30 mouse cellular contexts compared by ENCODE assay signal in the genomic region with DNA sequence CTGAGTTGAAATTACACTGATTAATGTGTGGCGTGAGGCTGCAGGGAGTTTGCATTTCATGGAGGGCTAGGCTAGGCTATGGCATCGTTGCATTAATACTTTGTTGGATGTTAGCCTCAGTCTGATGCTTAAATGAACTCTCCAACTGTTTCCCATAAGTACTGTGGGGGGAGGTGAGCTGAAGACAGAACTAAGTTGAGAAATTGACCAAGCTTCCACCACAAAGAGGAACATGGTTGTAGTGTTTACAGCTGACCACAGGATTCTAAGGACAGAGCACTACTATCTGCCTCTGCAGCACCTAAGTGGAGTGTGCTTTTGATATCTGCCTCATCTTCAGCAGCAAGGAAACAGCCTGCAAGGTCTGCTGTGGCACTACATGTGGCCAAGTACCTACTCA. TPM values are rescaled to one million over a fixed set of nuclear protein-coding genes. Genes with fewer than 3 reads are reported as not detected.
DNase-seq lines count a peak whose midpoint lies in the region; ATAC-seq lines count a peak whose summit lies in the region.
"Had no signal": no experiment of that assay in that cellular context is flagged by ENCODE, and none has a peak within 500 bp of the region (broad histone marks: within the 10 kb centered on the region; RNA-seq: fewer than 3 reads in every experiment).

No protein-coding gene starts in this region.

- H3K4me3 ChIP-seq in midbrain, embryonic 11.5 days (ENCODE audit: low read depth, low read length), result no peak overlapping the region
- H3K4me3 ChIP-seq in midbrain, embryonic 16.5 days (ENCODE audit: low read depth, low read length), result no peak overlapping the region
- H3K4me3 ChIP-seq: embryonic facial prominence, embryonic 13.5 days; embryonic facial prominence, embryonic 15.5 days; erythroblast, embryonic 14.5 days; forebrain, embryonic 10.5 days; forebrain, embryonic 12.5 days had no signal

- H3K27me3 ChIP-seq in midbrain, embryonic 11.5 days (ENCODE audit: control insufficient read depth, insufficient read depth, low read length), result peaks cover 5% of the 10 kb centered on the region
- H3K27me3 ChIP-seq in midbrain, embryonic 16.5 days (ENCODE audit: control insufficient read depth, insufficient read depth, low read depth, low read length), result no peaks in the 10 kb centered on the region; the same call in 1 of the 2 replicates

- H3K9ac ChIP-seq in midbrain, embryonic 11.5 days (ENCODE audit: low read length), result no peak overlapping the region
- H3K9ac ChIP-seq in midbrain, embryonic 16.5 days (ENCODE audit: low read depth, low read length), result no peak overlapping the region
- H3K9ac ChIP-seq: embryonic facial prominence, embryonic 13.5 days; embryonic facial prominence, embryonic 15.5 days; forebrain, embryonic 12.5 days had no signal

- 87% methylated on average over 2 of the region's 2 CpGs for WGBS in midbrain, embryonic 11.5 days
- 79% methylated on average over 2 of the region's 2 CpGs for WGBS in midbrain, embryonic 16.5 days

- H3K4me2 ChIP-seq in midbrain, embryonic 11.5 days, result no peak overlapping the region
- H3K4me2 ChIP-seq in midbrain, embryonic 16.5 days (ENCODE audit: low read length), result no peak overlapping the region; the same call in 1 of the 2 replicates
- H3K4me2 ChIP-seq: embryonic facial prominence, embryonic 13.5 days; embryonic facial prominence, embryonic 15.5 days had no signal

- H3K27ac ChIP-seq in midbrain, embryonic 11.5 days (ENCODE audit: low read depth, low read length), result no peak overlapping the region
- no peak overlapping the region for H3K27ac ChIP-seq in midbrain, embryonic 16.5 days (ENCODE audit: low read length)
- H3K27ac ChIP-seq: embryonic facial prominence, embryonic 13.5 days; embryonic facial prominence, embryonic 15.5 days; forebrain, embryonic 10.5 days; forebrain, embryonic 12.5 days had no signal

- DNase-seq in midbrain, embryonic 11.5 days (ENCODE audit: low spot score, missing footprints), result peak; percentile 69
- peak; percentile 7 for DNase-seq in c-Kit-positive CD71-negative TER-119-negative erythroid progenitor cells, embryonic 14.5 days (ENCODE audit: low read depth)
- DNase-seq in lung, postnatal 10 days, result no peak
- DNase-seq in cerebellum, postnatal 4 days (ENCODE audit: low spot score in 2 of 2), result no peak
- DNase-seq in MN1 (ENCODE audit: low spot score), result no peak
- DNase-seq: adrenal gland, adult 8-10 months; adrenal gland, postnatal 14 days; adrenal gland, postnatal 36 days; cerebellum, adult 11 months; cerebellum, adult 18-20 months; cerebellum, adult 8-10 months; cerebellum, adult 9-11 months; cerebellum, postnatal 36 days; embryo, embryonic 11 days had no signal

- H3K36me3 ChIP-seq in midbrain, embryonic 11.5 days (ENCODE audit: control insufficient read depth, insufficient read depth, low read length), result no peaks in the 10 kb centered on the region
- no peaks in the 10 kb centered on the region for H3K36me3 ChIP-seq in midbrain, embryonic 16.5 days (ENCODE audit: control insufficient read depth, insufficient read depth, low read length)
- H3K36me3 ChIP-seq: embryonic facial prominence, embryonic 13.5 days; embryonic facial prominence, embryonic 15.5 days; forebrain, embryonic 10.5 days; forebrain, embryonic 12.5 days had no signal

- no peaks in the 10 kb centered on the region for H3K9me3 ChIP-seq in midbrain, embryonic 11.5 days (ENCODE audit: control insufficient read depth, low read length)
- no peaks in the 10 kb centered on the region for H3K9me3 ChIP-seq in midbrain, embryonic 16.5 days (replicated peaks; ENCODE audit: control insufficient read depth, low read length, poor library complexity, severe bottlenecking)
- H3K9me3 ChIP-seq: embryonic facial prominence, embryonic 13.5 days; embryonic facial prominence, embryonic 15.5 days; forebrain, embryonic 10.5 days; forebrain, embryonic 12.5 days had no signal

- peaks cover 7% of the 10 kb centered on the region for H3K4me1 ChIP-seq in midbrain, embryonic 11.5 days (ENCODE audit: control insufficient read depth, insufficient read depth, low read length)
- peaks cover 5% of the 10 kb centered on the region for H3K4me1 ChIP-seq in midbrain, embryonic 16.5 days (ENCODE audit: control insufficient read depth, insufficient read depth, low read length)

- ATAC-seq in midbrain, embryonic 11.5 days (ENCODE audit: low FRiP score), result no peak
- ATAC-seq in midbrain, embryonic 16.5 days, result no peak
- ATAC-seq in common myeloid progenitor, adult 5-6 weeks (replicated peaks; ENCODE audit: low read depth, poor library complexity, severe bottlenecking), result peak; percentile 82
- peak; percentile 62 for ATAC-seq in megakaryocyte, adult 5-6 weeks (ENCODE audit: poor library complexity, severe bottlenecking)
- ATAC-seq: activated CD4-positive, CD25-positive, alpha-beta regulatory T cell, adult 4 months; forebrain, embryonic 14.5 days; forebrain, embryonic 16.5 days; Patski had no signal

RNA-seq across cellular contexts. Expression of gene L3mbtl4, which starts 1.5 kb away (rescaled TPM):
- polyA plus RNA-seq in midbrain, embryonic 11.5 days (2014; fragmentation: Nextera tagmentation; extraction: Ambion mirVana), result 0.10 and 0.11 TPM in 2 replicates
- polyA plus RNA-seq in midbrain, embryonic 16.5 days (2015; fragmentation: Nextera tagmentation; extraction: Ambion mirVana), result 4.6 and 6.5 TPM in 2 replicates
- total RNA-seq in common myeloid progenitor, adult 5-6 weeks (2017), result not detected in 2 replicates
- total RNA-seq in megakaryocyte, adult 5-6 weeks (2015), result not detected in 2 replicates
- not detected in 2 replicates for total RNA-seq in megakaryocyte, adult 5-6 weeks (2017)
- total RNA-seq: ES-E14, MEL had no signal
- polyA plus RNA-seq: activated CD4-positive, CD25-positive, alpha-beta regulatory T cell, adult 4 months; C2C12; embryonic facial prominence, embryonic 11.5 days; embryonic facial prominence, embryonic 15.5 days; erythroblast, embryonic 14.5 days had no signal

Comparison
In these comparisons a context has a peak if more than half of its experiments do, and no peak if none do; other contexts are left out.
1. ATAC-seq: peak in common myeloid progenitor, adult 5-6 weeks (single experiment) and megakaryocyte, adult 5-6 weeks (single experiment); none in midbrain, embryonic 11.5 days (single experiment) and midbrain, embryonic 16.5 days (single experiment).
2. DNase-seq: peak in midbrain, embryonic 11.5 days (single experiment) and c-Kit-positive CD71-negative TER-119-negative erythroid progenitor cells, embryonic 14.5 days (single experiment); none in lung, postnatal 10 days (single experiment), cerebellum, postnatal 4 days (0 of 2) and MN1 (single experiment).